Mouse (Mus musculus) limb, embryonic 12.5 days (tissue): ENCODE data around the gene Tcl1b4. TPM values are rescaled to one million over a fixed set of nuclear protein-coding genes. Genes with fewer than 3 reads are reported as not detected.

Experiments
- ATAC-seq: fragments of 200-750 bp; cut with Nextera tagmentation; 2 replicates; pipeline ENCODE4 v1.8.0; 2017; ENCODE audit warnings: low read depth, moderate TSS enrichment; ENCODE audit not compliant: insufficient number of reproducible peaks, insufficient read depth, low FRiP score, low TSS enrichment
- H3K27ac ChIP-seq: fragments of 300-500 bp; sonication (generic); 2 replicates; pipeline ENCODE4 v1.5.1; 2016; ENCODE audit warnings: mild to moderate bottlenecking, moderate library complexity
- H3K27me3 ChIP-seq: fragments of 300-500 bp; sonication (generic); 2 replicates; pipeline ENCODE4 v1.6.1; 2016; ENCODE audit warnings: mild to moderate bottlenecking, moderate library complexity
- H3K36me3 ChIP-seq: fragments of 300-500 bp; sonication (generic); 2 replicates; pipeline ENCODE4 v1.6.1; 2016; ENCODE audit warnings: mild to moderate bottlenecking, moderate library complexity
- H3K4me1 ChIP-seq: fragments of 300-500 bp; sonication (generic); replicated peaks from 2 replicates; pipeline ENCODE4 v1.6.1; 2016
- H3K4me2 ChIP-seq: fragments of 300-500 bp; sonication (generic); 2 replicates; pipeline ENCODE4 v1.6.1; 2016; ENCODE audit warnings: mild to moderate bottlenecking, moderate library complexity
- H3K4me3 ChIP-seq: fragments of 300-500 bp; sonication (generic); replicated peaks from 2 replicates; pipeline ENCODE4 v1.5.1; 2016; ENCODE audit warnings: mild to moderate bottlenecking
- H3K9ac ChIP-seq: fragments of 300-500 bp; sonication (generic); replicated peaks from 2 replicates; pipeline ENCODE4 v1.6.1; 2016; ENCODE audit warnings: mild to moderate bottlenecking, moderate library complexity
- H3K9me3 ChIP-seq: fragments of 300-500 bp; sonication (generic); 2 replicates; pipeline ENCODE4 v1.6.1; 2016; ENCODE audit warnings: mild to moderate bottlenecking, moderate library complexity
- WGBS: fragments of 180-500 bp; shearing (Covaris S2); methylation state at CpG from one replicate; pipeline ENCODE4 v1.1.7; 2016; 5-methylcytosine and 5-hydroxymethylcytosine counted together
- polyA plus RNA-seq: library from polyadenylated mRNA; unstranded; fragments of >200 nt; fragmentation: Nextera tagmentation; extraction: Ambion mirVana; gene quantifications from 2 replicates; pipeline ENCODE4 v1.2.1, GENCODE M21; 2016

Tcl1b4 gene
- polyA plus RNA-seq, 1 experiment from 2014 or later: not detected

GRCm38 (mm10) chr12:105253796-105254195 lies 52.0 kb downstream of the Tcl1b4 start:
- Histone ChIP-seq H3K4me1 (peaks cover 10% of the 10 kb centered on the region), H3K4me3 (no peak overlapping the region), H3K9me3 (no peaks in the 10 kb centered on the region), H3K27me3 (0 out of 2 replicates have a peak, but pooled peaks cover 5% of the 10 kb centered on the region), H3K36me3 (no peaks in the 10 kb centered on the region), H3K27ac (no peak overlapping the region), H3K4me2 (no peak overlapping the region), H3K9ac (no peak overlapping the region)
- ATAC-seq: peak; percentile 52; the same call in 1 of the 2 replicates
- 95% methylated on average over 3 of the region's 3 CpGs for WGBS

Other genes with a start within 250 kb of the Tcl1b4 start
- gene Syne3, start 192.1 kb upstream of the Tcl1b4 start, polyA plus RNA-seq: 0.54 and 0.61 TPM in 2 replicates
- 171 and 180 TPM in 2 replicates for gene Glrx5, start 169.3 kb upstream of the Tcl1b4 start, polyA plus RNA-seq
- gene Tcl1b2, start 55.9 kb upstream of the Tcl1b4 start, polyA plus RNA-seq: not detected in 2 replicates
- gene Tcl1b1, start 42.3 kb upstream of the Tcl1b4 start, polyA plus RNA-seq: not detected in 2 replicates
- gene Tcl1b5, start 25.6 kb upstream of the Tcl1b4 start, polyA plus RNA-seq: not detected in 2 replicates
- gene Tcl1b3, start 10.9 kb upstream of the Tcl1b4 start, polyA plus RNA-seq: not detected in 2 replicates
- not detected in 2 replicates for gene Tcl1, start 20.8 kb downstream of the Tcl1b4 start, polyA plus RNA-seq
- 0.35 and 0.43 TPM in 2 replicates for gene Tunar, start 131.9 kb downstream of the Tcl1b4 start, polyA plus RNA-seq